Mouse (Mus musculus): ENCODE data around the gene Vmn2r114. TPM values are rescaled to one million over a fixed set of nuclear protein-coding genes. Genes with fewer than 3 reads are reported as not detected.
"Not testable (repeated sequence)": the region's sequence is repeated elsewhere in the genome, so short reads cannot be mapped to it uniquely, and the experiment has no call there.

Gene Vmn2r114
- polyA plus RNA-seq (2016; fragmentation: Nextera tagmentation; extraction: Ambion mirVana) = not detected in 2 replicates

- H3K9me3 ChIP-seq = peaks cover 11% of the 10 kb centered on the region; the same call in 1 of the 2 replicates
- H3K36me3 ChIP-seq (replicated peaks); H3K9ac ChIP-seq; H3K27me3 ChIP-seq; ATAC-seq (ENCODE audit: low FRiP score); H3K27ac ChIP-seq; H3K4me3 ChIP-seq (replicated peaks); H3K4me1 ChIP-seq; H3K4me2 ChIP-seq: not testable (repeated sequence)
- 74% methylated on average over 2 of the region's 2 CpGs for WGBS
Measured at GRCm38 (mm10) chr17:23312437-23312836, at the start of gene Vmn2r114. Vmn2r114 (minus strand) TSS chr17:23312537.

- H3K4me3 ChIP-seq (replicated peaks) = no peak overlapping the region
- H3K27ac ChIP-seq = no peak overlapping the region
- H3K36me3 ChIP-seq (replicated peaks) = no peaks in the 10 kb centered on the region
- H3K4me1 ChIP-seq = no peaks in the 10 kb centered on the region
- no peaks in the 10 kb centered on the region for H3K9me3 ChIP-seq
- no peaks in the 10 kb centered on the region for H3K27me3 ChIP-seq
- no peak overlapping the region for H3K4me2 ChIP-seq
- 78% methylated on average over 1 of the region's 1 CpGs for WGBS
- no peak for ATAC-seq (ENCODE audit: low FRiP score)
- H3K9ac ChIP-seq = no peak overlapping the region
Measured at GRCm38 (mm10) chr17:23351644-23352043, 39.3 kb upstream of the Vmn2r114 start.

GRCm38 (mm10) chr17:23343441-23343840, 31.1 kb upstream of the Vmn2r114 start, which contains the start of gene Vmn2r115:
Vmn2r115 (plus strand) TSS chr17:23343741.
- not testable (repeated sequence) for H3K27me3 ChIP-seq

GRCm38 (mm10) chr17:23330657-23331056, 18.3 kb upstream of the Vmn2r114 start:
- Histone ChIP-seq H3K4me2 (no peak overlapping the region), H3K27me3 (no peaks in the 10 kb centered on the region), H3K9me3 (peaks cover 14% of the 10 kb centered on the region), H3K4me3 (replicated peaks) (no peak overlapping the region), H3K9ac (no peak overlapping the region), H3K4me1 (no peaks in the 10 kb centered on the region), H3K36me3 (replicated peaks) (no peaks in the 10 kb centered on the region), H3K27ac (no peak overlapping the region)
- WGBS = 73% methylated on average over 6 of the region's 6 CpGs
- ATAC-seq (ENCODE audit: low FRiP score) = no peak

More at GRCm38 (mm10) chr17:23343441-23343840, 31.1 kb upstream of the Vmn2r114 start, which contains the start of gene Vmn2r115:
- WGBS = 40% methylated on average over 2 of the region's 2 CpGs
- not testable (repeated sequence) for H3K4me2 ChIP-seq; H3K27ac ChIP-seq; H3K4me1 ChIP-seq; H3K9me3 ChIP-seq; H3K4me3 ChIP-seq (replicated peaks); H3K9ac ChIP-seq; H3K36me3 ChIP-seq (replicated peaks); ATAC-seq (ENCODE audit: low FRiP score)

Other genes starting within 250 kb of the Vmn2r114 start
- 22.4 and 25.6 TPM in 2 replicates for gene Zfp40, start 119.3 kb downstream of the Vmn2r114 start, polyA plus RNA-seq (2016; fragmentation: Nextera tagmentation; extraction: Ambion mirVana)
- not detected in 2 replicates for gene Vmn2r115, start 31.2 kb upstream of the Vmn2r114 start, polyA plus RNA-seq (2016; fragmentation: Nextera tagmentation; extraction: Ambion mirVana)
- not detected in 2 replicates for gene Vmn2r116, start 72.1 kb upstream of the Vmn2r114 start, polyA plus RNA-seq (2016; fragmentation: Nextera tagmentation; extraction: Ambion mirVana)
- gene Vmn2r117, start 167.2 kb upstream of the Vmn2r114 start, polyA plus RNA-seq (2016; fragmentation: Nextera tagmentation; extraction: Ambion mirVana) = not detected in 2 replicates

Measured in forebrain, embryonic 12.5 days (tissue).